Mouse (Mus musculus): ENCODE data around the gene Filip1. TPM values are rescaled to one million over a fixed set of nuclear protein-coding genes. Genes with fewer than 3 reads are reported as not detected.
A peak's percentile ranks its signal among the peaks of the same experiment; 100 is the strongest.

The Filip1 gene
- polyA plus RNA-seq, 1 experiment = 2.9 TPM

DNA sequence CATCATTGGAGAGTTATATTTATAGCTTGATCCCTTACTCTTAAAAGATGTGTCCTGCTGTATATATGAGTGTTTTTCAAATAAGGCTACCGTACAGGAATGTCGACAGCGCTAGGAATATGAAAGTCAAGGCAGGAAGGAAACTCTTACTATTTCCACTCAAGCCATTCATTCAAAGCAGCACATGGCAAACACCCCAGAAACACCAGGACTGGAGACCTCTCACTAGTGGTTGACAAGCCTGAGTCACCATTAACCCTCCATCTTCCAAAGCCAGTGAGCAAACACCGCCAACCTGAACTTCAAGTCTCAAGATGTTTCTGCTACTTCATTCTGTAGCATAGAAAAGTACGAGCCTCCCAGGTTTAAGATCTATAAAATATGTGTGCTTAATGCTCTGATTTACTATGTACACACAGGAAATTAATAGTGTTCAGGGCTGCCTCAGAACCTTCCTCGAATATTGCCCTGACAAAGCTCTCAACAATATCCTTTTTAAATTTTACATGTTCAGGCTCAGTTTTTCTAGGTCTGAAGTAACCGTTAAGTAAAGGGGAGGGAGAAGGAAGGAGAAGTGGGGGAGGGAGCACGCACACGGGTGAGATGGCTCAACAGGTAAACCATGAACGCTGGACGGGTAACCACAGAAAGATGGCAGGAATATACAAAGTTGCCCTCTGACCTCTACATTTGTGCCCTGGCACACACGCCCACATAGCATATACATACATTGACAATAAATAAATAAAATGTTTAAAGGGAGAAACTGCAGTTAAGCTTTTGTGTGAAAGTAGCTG lies 34.2 kb downstream of the Filip1 start:
- no peak overlapping the region for H3K4me3 ChIP-seq (replicated peaks; ENCODE audit: insufficient read depth, low read depth, low read length)
- TF ChIP-seq CTCF (IDR thresholded peaks at IDR 0.05; ENCODE audit: borderline replicate concordance, insufficient read depth, low read depth, low read length) (no peak), POLR2A (IDR thresholded peaks at IDR 0.05; ENCODE audit: borderline replicate concordance, insufficient read depth, low read length) (no peak)

DNA sequence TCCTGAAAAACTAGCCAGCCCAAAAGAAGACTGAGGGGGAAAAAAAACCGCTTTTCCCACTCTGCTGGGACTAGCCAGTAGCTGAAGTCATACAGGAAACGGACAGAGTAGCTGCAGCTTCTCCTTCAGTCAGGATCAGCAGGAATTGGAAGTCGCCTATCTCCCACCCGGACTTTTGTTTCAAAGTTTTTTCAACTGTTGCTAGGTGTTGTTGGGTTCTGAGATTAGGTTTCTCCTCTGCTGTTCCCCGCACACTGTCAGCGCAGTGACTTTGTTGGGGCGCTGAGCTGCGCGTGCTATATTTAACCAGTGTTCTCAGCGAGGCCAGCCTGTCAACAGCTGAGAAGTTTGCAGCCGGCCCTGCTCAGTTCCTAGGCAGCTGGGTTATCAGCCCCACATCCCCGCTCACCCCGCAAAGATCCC lies 35.1 kb downstream of the Filip1 start:
- no peak overlapping the region for H3K4me3 ChIP-seq (replicated peaks; ENCODE audit: insufficient read depth, low read depth, low read length)
- 10% methylated on average over 13 of the region's 13 CpGs for WGBS

More for the DNA sequence above, 34.2 kb downstream of the Filip1 start:
- DNase-seq = no peak
- no peaks in the 10 kb centered on the region for H3K4me1 ChIP-seq (ENCODE audit: control insufficient read depth, insufficient read depth, low read length)
- 85% methylated on average over 12 of the region's 12 CpGs for WGBS
- no peak overlapping the region for H3K27ac ChIP-seq (ENCODE audit: insufficient read depth, low read length)
- H3K27me3 ChIP-seq (ENCODE audit: control insufficient read depth, insufficient read depth, low read length) = no peaks in the 10 kb centered on the region

DNA sequence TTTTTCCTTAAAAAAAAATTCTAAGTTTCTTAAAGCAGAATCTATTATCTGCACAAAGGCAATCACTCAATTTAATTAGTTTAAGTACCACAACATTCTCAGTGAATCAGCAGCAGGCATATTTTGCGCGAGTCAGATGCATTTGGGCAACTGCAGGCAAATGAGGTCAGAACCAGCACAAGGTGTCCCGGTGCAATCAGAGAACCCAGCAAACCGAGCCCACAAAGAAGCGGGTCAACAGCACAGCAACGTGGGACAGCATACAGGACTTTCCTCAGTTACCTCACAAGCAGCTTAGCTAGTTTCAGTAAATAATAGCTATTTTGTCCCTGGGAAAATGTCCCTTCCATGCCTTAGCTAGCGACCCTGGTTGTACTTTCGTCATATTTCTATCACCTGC lies 35.9 kb downstream of the Filip1 start:
- DNase-seq = no peak
- 80% methylated on average over 8 of the region's 8 CpGs for WGBS
- Histone ChIP-seq H3K27me3 (ENCODE audit: control insufficient read depth, insufficient read depth, low read length) (no peaks in the 10 kb centered on the region), H3K27ac (ENCODE audit: insufficient read depth, low read length) (no peak overlapping the region), H3K4me1 (ENCODE audit: control insufficient read depth, insufficient read depth, low read length) (no peaks in the 10 kb centered on the region), H3K4me3 (replicated peaks; ENCODE audit: insufficient read depth, low read depth, low read length) (no peak overlapping the region)
- TF ChIP-seq POLR2A (IDR thresholded peaks at IDR 0.05; ENCODE audit: borderline replicate concordance, insufficient read depth, low read length) (no peak), CTCF (IDR thresholded peaks at IDR 0.05; ENCODE audit: borderline replicate concordance, insufficient read depth, low read depth, low read length) (no peak)

More for the DNA sequence above, 35.1 kb downstream of the Filip1 start:
- DNase-seq = peak in 1 of 2 experiments; percentile 10
- TF ChIP-seq CTCF (IDR thresholded peaks at IDR 0.05; ENCODE audit: borderline replicate concordance, insufficient read depth, low read depth, low read length) = no peak
- TF ChIP-seq POLR2A (IDR thresholded peaks at IDR 0.05; ENCODE audit: borderline replicate concordance, insufficient read depth, low read length) = no peak
- Histone ChIP-seq H3K4me1 (ENCODE audit: control insufficient read depth, insufficient read depth, low read length) (no peaks in the 10 kb centered on the region), H3K27me3 (ENCODE audit: control insufficient read depth, insufficient read depth, low read length) (no peaks in the 10 kb centered on the region), H3K27ac (ENCODE audit: insufficient read depth, low read length) (no peak overlapping the region)

DNA sequence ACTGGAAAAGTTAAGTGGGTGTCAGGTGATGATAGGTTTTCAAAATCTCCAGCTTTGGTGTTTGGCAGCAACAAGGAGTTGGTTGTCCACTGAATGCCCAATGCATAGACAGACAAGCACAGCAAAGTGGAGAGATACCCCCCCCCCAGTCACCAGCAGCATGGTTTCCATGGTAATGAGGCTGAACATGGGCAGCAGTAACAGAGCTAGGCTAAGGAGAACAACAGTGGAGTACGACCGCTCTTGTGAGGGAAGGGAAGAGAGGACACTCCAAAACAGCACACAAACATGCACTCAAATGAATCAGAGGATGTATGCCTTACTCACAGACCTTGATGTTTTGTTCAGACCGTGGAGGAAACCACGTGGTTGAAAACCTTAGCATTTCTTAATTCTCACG lies 37.5 kb downstream of the Filip1 start:
- no peak for TF ChIP-seq POLR2A (IDR thresholded peaks at IDR 0.05; ENCODE audit: borderline replicate concordance, insufficient read depth, low read length)
- TF ChIP-seq CTCF (IDR thresholded peaks at IDR 0.05; ENCODE audit: borderline replicate concordance, insufficient read depth, low read depth, low read length) = no peak
- Histone ChIP-seq H3K4me1 (ENCODE audit: control insufficient read depth, insufficient read depth, low read length) (no peaks in the 10 kb centered on the region), H3K27me3 (ENCODE audit: control insufficient read depth, insufficient read depth, low read length) (no peaks in the 10 kb centered on the region), H3K27ac (ENCODE audit: insufficient read depth, low read length) (no peak overlapping the region), H3K4me3 (replicated peaks; ENCODE audit: insufficient read depth, low read depth, low read length) (no peak overlapping the region)
- 71% methylated on average over 5 of the region's 5 CpGs for WGBS
- no peak for DNase-seq

DNA sequence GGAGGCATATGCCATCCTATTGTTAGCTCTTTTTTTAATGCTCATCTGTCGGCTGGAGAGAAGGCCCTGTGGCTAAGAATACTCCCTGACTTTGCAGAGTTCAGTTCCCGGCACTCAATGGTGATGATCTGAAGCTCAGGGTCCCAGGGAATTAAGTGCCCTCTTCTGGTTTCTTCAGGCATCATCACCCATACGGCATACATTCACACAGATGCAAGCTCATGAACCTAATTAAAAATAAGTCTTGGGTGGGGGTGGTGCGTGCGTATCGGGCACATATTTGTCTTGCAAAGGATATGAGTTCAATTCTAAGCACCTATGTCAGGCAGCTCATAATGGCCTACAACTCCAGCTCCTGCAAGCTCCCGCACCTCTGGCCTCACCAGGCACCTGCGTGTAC lies 39.1 kb downstream of the Filip1 start:
- TF ChIP-seq CTCF (IDR thresholded peaks at IDR 0.05; ENCODE audit: borderline replicate concordance, insufficient read depth, low read depth, low read length) (no peak), POLR2A (IDR thresholded peaks at IDR 0.05; ENCODE audit: borderline replicate concordance, insufficient read depth, low read length) (no peak)
- Histone ChIP-seq H3K4me1 (ENCODE audit: control insufficient read depth, insufficient read depth, low read length) (no peaks in the 10 kb centered on the region), H3K27ac (ENCODE audit: insufficient read depth, low read length) (no peak overlapping the region), H3K27me3 (ENCODE audit: control insufficient read depth, insufficient read depth, low read length) (no peaks in the 10 kb centered on the region), H3K4me3 (replicated peaks; ENCODE audit: insufficient read depth, low read depth, low read length) (no peak overlapping the region)
- WGBS = 92% methylated on average over 8 of the region's 8 CpGs
- no peak for DNase-seq

DNA sequence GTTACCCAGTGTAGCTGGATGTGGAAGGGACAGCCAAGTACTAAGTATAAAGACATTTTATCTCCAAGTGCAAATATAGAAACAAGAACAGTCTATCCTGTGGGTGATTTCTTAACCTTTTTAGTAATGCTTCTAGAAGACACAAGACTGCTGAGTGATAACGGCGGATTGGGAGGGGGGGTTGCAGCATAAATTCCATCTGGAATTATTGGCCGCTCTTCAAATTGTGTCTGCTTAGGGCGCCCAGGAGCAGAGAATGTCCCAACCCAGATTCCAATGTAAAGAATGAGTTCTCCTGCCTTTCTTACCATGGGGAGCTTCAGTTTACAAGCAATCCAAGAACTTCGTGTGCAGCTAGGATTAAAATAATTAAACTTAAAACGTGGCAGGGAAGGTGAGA lies 39.9 kb downstream of the Filip1 start:
- 48% methylated on average over 6 of the region's 6 CpGs for WGBS
- no peak for DNase-seq

DNA sequence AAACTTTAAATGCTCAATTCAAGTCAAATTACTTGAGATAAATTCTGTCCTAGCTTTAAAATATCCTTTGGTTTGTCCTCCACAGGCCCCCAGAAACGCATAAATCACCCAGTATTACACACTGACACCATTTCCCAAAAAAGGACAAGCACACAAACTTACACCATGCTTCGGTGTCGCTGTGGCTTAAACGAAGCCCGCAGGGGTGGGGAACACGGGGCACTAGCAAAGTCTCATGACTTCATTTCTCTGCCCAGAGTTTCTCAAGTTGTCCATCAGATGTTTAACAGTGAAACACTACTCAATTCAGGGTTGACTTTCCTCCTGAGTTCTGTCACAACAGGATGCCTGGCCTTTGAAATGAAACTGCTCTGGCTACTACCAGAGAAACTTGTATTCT lies 41.0 kb downstream of the Filip1 start:
- H3K4me3 ChIP-seq (replicated peaks; ENCODE audit: insufficient read depth, low read depth, low read length) = no peak overlapping the region
- no peak for DNase-seq
- H3K27me3 ChIP-seq (ENCODE audit: control insufficient read depth, insufficient read depth, low read length) = no peaks in the 10 kb centered on the region
- H3K4me1 ChIP-seq (ENCODE audit: control insufficient read depth, insufficient read depth, low read length) = no peaks in the 10 kb centered on the region
- no peak overlapping the region for H3K27ac ChIP-seq (ENCODE audit: insufficient read depth, low read length)
- TF ChIP-seq POLR2A (IDR thresholded peaks at IDR 0.05; ENCODE audit: borderline replicate concordance, insufficient read depth, low read length) (no peak), CTCF (IDR thresholded peaks at IDR 0.05; ENCODE audit: borderline replicate concordance, insufficient read depth, low read depth, low read length) (no peak)
- 72% methylated on average over 6 of the region's 6 CpGs for WGBS

More for the DNA sequence above, 39.9 kb downstream of the Filip1 start:
- H3K4me3 ChIP-seq (replicated peaks; ENCODE audit: insufficient read depth, low read depth, low read length) = no peak overlapping the region
- H3K4me1 ChIP-seq (ENCODE audit: control insufficient read depth, insufficient read depth, low read length) = no peaks in the 10 kb centered on the region
- H3K27me3 ChIP-seq (ENCODE audit: control insufficient read depth, insufficient read depth, low read length) = no peaks in the 10 kb centered on the region
- TF ChIP-seq POLR2A (IDR thresholded peaks at IDR 0.05; ENCODE audit: borderline replicate concordance, insufficient read depth, low read length) = no peak
- no peak for TF ChIP-seq CTCF (IDR thresholded peaks at IDR 0.05; ENCODE audit: borderline replicate concordance, insufficient read depth, low read depth, low read length)
- H3K27ac ChIP-seq (ENCODE audit: insufficient read depth, low read length) = no peak overlapping the region

DNA sequence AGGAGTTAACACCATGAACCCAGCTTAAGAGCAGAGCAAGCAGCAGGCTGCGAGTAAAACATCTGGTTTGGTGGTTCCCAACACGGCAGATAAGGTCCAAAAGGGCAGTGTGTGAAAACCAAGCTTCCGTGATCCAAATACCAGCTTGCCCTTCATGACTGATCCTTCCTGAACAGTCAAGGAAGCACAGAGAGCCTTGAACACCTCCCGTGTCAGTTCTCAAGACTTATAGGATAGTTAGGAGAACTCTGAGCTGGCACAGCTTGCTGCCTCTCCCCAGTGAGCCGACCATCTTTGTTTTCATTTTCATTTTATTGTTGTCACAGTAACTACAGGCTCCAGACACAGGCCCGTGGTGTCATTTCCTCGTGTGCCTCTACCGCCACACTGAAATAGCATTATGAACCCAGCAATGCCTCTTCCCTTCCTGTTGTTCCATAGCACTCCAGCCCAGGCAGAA lies 42.0 kb downstream of the Filip1 start:
- no peaks in the 10 kb centered on the region for H3K4me1 ChIP-seq (ENCODE audit: control insufficient read depth, insufficient read depth, low read length)
- 52% methylated on average over 8 of the region's 8 CpGs for WGBS
- no peaks in the 10 kb centered on the region for H3K27me3 ChIP-seq (ENCODE audit: control insufficient read depth, insufficient read depth, low read length)
- DNase-seq = no peak
- H3K27ac ChIP-seq (ENCODE audit: insufficient read depth, low read length) = no peak overlapping the region
- no peak overlapping the region for H3K4me3 ChIP-seq (replicated peaks; ENCODE audit: insufficient read depth, low read depth, low read length)
- TF ChIP-seq POLR2A (IDR thresholded peaks at IDR 0.05; ENCODE audit: borderline replicate concordance, insufficient read depth, low read length) (no peak), CTCF (IDR thresholded peaks at IDR 0.05; ENCODE audit: borderline replicate concordance, insufficient read depth, low read depth, low read length) (no peak)
